Mouse (Mus musculus): Measurements from ENCODE around the gene Azi2.
A peak's percentile ranks its signal among the peaks of the same experiment; 100 is the strongest.

Azi2 gene

GRCm38 (mm10) chr9:118040218-118041021 is at the start of gene Azi2:
Gene Azi2, plus strand, starts transcription at chr9:118040499.
- DNase-seq = peak; percentile 99

GRCm38 (mm10) chr9:117996631-117997030 is 43.7 kb upstream of the Azi2 start:
- no peak for DNase-seq

GRCm38 (mm10) chr9:118001488-118001887 is 38.8 kb upstream of the Azi2 start:
- no peak for DNase-seq

- DNase-seq = no peak
Measured at GRCm38 (mm10) chr9:118003218-118003886, 36.9 kb upstream of the Azi2 start.

- no peak for DNase-seq
Measured at GRCm38 (mm10) chr9:118003937-118004336, 36.4 kb upstream of the Azi2 start.

GRCm38 (mm10) chr9:118012928-118013327 is 27.4 kb upstream of the Azi2 start:
- DNase-seq = no peak

- no peak for DNase-seq
Measured at GRCm38 (mm10) chr9:118024966-118025365, 15.3 kb upstream of the Azi2 start.

GRCm38 (mm10) chr9:118029490-118029889 is 10.8 kb upstream of the Azi2 start:
- DNase-seq = no peak

GRCm38 (mm10) chr9:118030252-118030651 is 10.0 kb upstream of the Azi2 start:
- DNase-seq = no peak

GRCm38 (mm10) chr9:118031694-118032093 is 8.6 kb upstream of the Azi2 start:
- DNase-seq = no peak

- no peak for DNase-seq
Measured at GRCm38 (mm10) chr9:118034990-118035389, 5.3 kb upstream of the Azi2 start.

GRCm38 (mm10) chr9:118041022-118041400 is 712 bp downstream of the Azi2 start:
- DNase-seq = no peak

- no peak for DNase-seq
Measured at GRCm38 (mm10) chr9:118041646-118042045, 1.3 kb downstream of the Azi2 start.

- no peak for DNase-seq
Measured at GRCm38 (mm10) chr9:118042738-118043137, 2.4 kb downstream of the Azi2 start.

GRCm38 (mm10) chr9:118043581-118043980 is 3.3 kb downstream of the Azi2 start:
- no peak for DNase-seq

GRCm38 (mm10) chr9:118045011-118045533 is 4.8 kb downstream of the Azi2 start:
- no peak for DNase-seq

- no peak for DNase-seq
Measured at GRCm38 (mm10) chr9:118053286-118053685, 13.0 kb downstream of the Azi2 start.

- DNase-seq = no peak
Measured at GRCm38 (mm10) chr9:118059101-118059500, 18.8 kb downstream of the Azi2 start.

GRCm38 (mm10) chr9:118070442-118070841 is 30.1 kb downstream of the Azi2 start:
- no peak for DNase-seq

- DNase-seq = no peak
Measured at GRCm38 (mm10) chr9:118071337-118071736, 31.0 kb downstream of the Azi2 start.

GRCm38 (mm10) chr9:118072101-118072500 is 31.8 kb downstream of the Azi2 start:
- no peak for DNase-seq

GRCm38 (mm10) chr9:118073358-118073757 is 33.1 kb downstream of the Azi2 start:
- no peak for DNase-seq

GRCm38 (mm10) chr9:118082575-118083431 is 42.5 kb downstream of the Azi2 start:
- no peak for DNase-seq

Data from kidney, adult 18-20 months (tissue).